Mouse (Mus musculus) gastrocnemius, adult 2 months (tissue): ENCODE data around the gene Ppm1a. TPM values are rescaled to one million over a fixed set of nuclear protein-coding genes. Genes with fewer than 3 reads are reported as not detected.

Experiments
- DNase-seq: peaks from one replicate; pipeline ENCODE4 v3.0.0; 2022
- H3K27ac ChIP-seq: fragments of 200-600 bp; 2 replicates; pipeline ENCODE4 v1.8.1; 2022; ENCODE audit warnings: mild to moderate bottlenecking
- H3K4me3 ChIP-seq: fragments of 200-600 bp; 2 replicates; pipeline ENCODE4 v1.8.1; 2022; ENCODE audit warnings: mild to moderate bottlenecking, moderate library complexity
- CTCF ChIP-seq: fragments of 200-600 bp; IDR thresholded peaks from 2 replicates; pipeline ENCODE4 v1.8.1; 2022; ENCODE audit warnings: antibody characterized with exemption, mild to moderate bottlenecking, moderate library complexity
- intact Hi-C: fragments of 180-260 bp; cut with DNase I; formaldehyde crosslinking; loops from one replicate; pipeline ENCODE4 v1.15.1; 2025
- long read RNA-seq, 2 experiments: library from polyadenylated mRNA; stranded (forward); transcript quantifications; one replicate each; pipeline ENCODE4 v2.0.0; 2021
- total RNA-seq, 2 experiments: library from RNA; stranded (reverse); gene quantifications; 2 replicates each; pipeline ENCODE4 v1.2.3; 2021

The Ppm1a gene
- 100 to 1,000 TPM; 295 to 308 TPM for total RNA-seq
- long read RNA-seq, experiment 1, full-length matches to known transcripts = 243 of 279 reads
- long read RNA-seq, experiment 1, partial matches to known transcripts = 21 of 279 reads
- long read RNA-seq, experiment 1, other reads (novel, unspliced or antisense) = 15 of 279 reads
- long read RNA-seq, experiment 2, full-length matches to known transcripts = 265 of 294 reads
- long read RNA-seq, experiment 2, partial matches to known transcripts = 16 of 294 reads
- long read RNA-seq, experiment 2, other reads (novel, unspliced or antisense) = 13 of 294 reads

- no peak within 1 kb of the TSS for H3K27ac ChIP-seq
- no peak within 1 kb of the TSS for H3K4me3 ChIP-seq
- no peak for DNase-seq
- no peak for TF ChIP-seq CTCF
- intact Hi-C loops = no loop called here
Observed at GRCm38 (mm10) chr12:72757086-72757485, at the start of gene Ppm1a. Gene Ppm1a, plus strand, starts transcription at chr12:72757455.

- no peak for DNase-seq
- no peak overlapping the region for H3K27ac ChIP-seq
- H3K4me3 ChIP-seq = no peak overlapping the region
- intact Hi-C loops = no loop called here
- no peak for TF ChIP-seq CTCF
Observed at GRCm38 (mm10) chr12:72709981-72710380, 47.3 kb upstream of the Ppm1a start.

- Histone ChIP-seq H3K27ac (no peak overlapping the region), H3K4me3 (no peak overlapping the region)
- no peak for TF ChIP-seq CTCF
- intact Hi-C loops = no loop called here
- DNase-seq = no peak
Observed at GRCm38 (mm10) chr12:72714896-72715295, 42.4 kb upstream of the Ppm1a start.

- Histone ChIP-seq H3K27ac (no peak overlapping the region), H3K4me3 (no peak overlapping the region)
- TF ChIP-seq CTCF = no peak
- no peak for DNase-seq
- intact Hi-C loops = no loop called here
Observed at GRCm38 (mm10) chr12:72715846-72716245, 41.4 kb upstream of the Ppm1a start.

GRCm38 (mm10) chr12:72719046-72719445 is 38.2 kb upstream of the Ppm1a start:
- no peak for DNase-seq
- no peak overlapping the region for H3K27ac ChIP-seq
- no peak for TF ChIP-seq CTCF
- H3K4me3 ChIP-seq = no peak overlapping the region
- intact Hi-C loops = no loop called here

GRCm38 (mm10) chr12:72719452-72720087 is 37.7 kb upstream of the Ppm1a start:
- no peak for TF ChIP-seq CTCF
- intact Hi-C loops = no loop called here
- H3K4me3 ChIP-seq = no peak overlapping the region
- DNase-seq = no peak
- H3K27ac ChIP-seq = no peak overlapping the region

- DNase-seq = no peak
- H3K4me3 ChIP-seq = no peak overlapping the region
- intact Hi-C loops = no loop called here
- H3K27ac ChIP-seq = no peak overlapping the region
- TF ChIP-seq CTCF = no peak
Observed at GRCm38 (mm10) chr12:72721710-72722109, 35.5 kb upstream of the Ppm1a start.

GRCm38 (mm10) chr12:72723965-72724364 is 33.3 kb upstream of the Ppm1a start:
- Histone ChIP-seq H3K27ac (no peak overlapping the region), H3K4me3 (no peak overlapping the region)
- peak; percentile 46 for DNase-seq
- intact Hi-C loops = no loop called here
- no peak for TF ChIP-seq CTCF

- TF ChIP-seq CTCF = no peak
- intact Hi-C loops = no loop called here
- Histone ChIP-seq H3K4me3 (no peak overlapping the region), H3K27ac (no peak overlapping the region)
- no peak for DNase-seq
Observed at GRCm38 (mm10) chr12:72727021-72727420, 30.2 kb upstream of the Ppm1a start.

- no peak overlapping the region for H3K27ac ChIP-seq
- TF ChIP-seq CTCF = no peak
- no peak for DNase-seq
- H3K4me3 ChIP-seq = no peak overlapping the region
- intact Hi-C loops = no loop called here
Observed at GRCm38 (mm10) chr12:72727611-72728010, 29.6 kb upstream of the Ppm1a start.

- DNase-seq = no peak
- H3K27ac ChIP-seq = no peak overlapping the region
- no peak for TF ChIP-seq CTCF
- intact Hi-C loops = no loop called here
- H3K4me3 ChIP-seq = no peak overlapping the region
Observed at GRCm38 (mm10) chr12:72734112-72734511, 23.1 kb upstream of the Ppm1a start.

- no peak for TF ChIP-seq CTCF
Observed at GRCm38 (mm10) chr12:72741176-72741575, 16.1 kb upstream of the Ppm1a start.

GRCm38 (mm10) chr12:72744803-72745360 is 12.4 kb upstream of the Ppm1a start:
- H3K27ac ChIP-seq = no peak overlapping the region
- TF ChIP-seq CTCF = no peak
- no peak for DNase-seq
- H3K4me3 ChIP-seq = no peak overlapping the region
- intact Hi-C loops = no loop called here

More at GRCm38 (mm10) chr12:72741176-72741575, 16.1 kb upstream of the Ppm1a start:
- peak; percentile 31 for DNase-seq
- intact Hi-C loops = no loop called here
- Histone ChIP-seq H3K4me3 (0 out of 2 replicates have a peak overlapping the region, but pooled peaks have one; percentile 19), H3K27ac (no peak overlapping the region)

- intact Hi-C loops = no loop called here
- no peak overlapping the region for H3K27ac ChIP-seq
- TF ChIP-seq CTCF = no peak
- no peak overlapping the region for H3K4me3 ChIP-seq
- DNase-seq = no peak
Observed at GRCm38 (mm10) chr12:72745486-72745885, 11.8 kb upstream of the Ppm1a start.
